21 mouse cellular contexts compared by ENCODE assay signal in genomic region chr10:99676557-99677098, GRCm38 (mm10).
DNase-seq lines count a peak whose midpoint lies in the region; ATAC-seq and TF ChIP-seq lines count a peak whose summit lies in the region.
"Had no signal": no experiment of that assay in that cellular context is flagged by ENCODE, and none has a peak within 500 bp of the region (broad histone marks: within the 10 kb centered on the region; RNA-seq: fewer than 3 reads in every experiment).

No protein-coding gene starts in this region.

- H3K4me3 ChIP-seq in gastrocnemius, adult 2 months = no peak overlapping the region
- no peak overlapping the region for H3K4me3 ChIP-seq in heart, embryonic 10.5 days
- H3K4me3 ChIP-seq in heart, embryonic 16.5 days (ENCODE audit: low read length) = no peak overlapping the region
- H3K4me3 ChIP-seq in hindbrain, embryonic 16.5 days (ENCODE audit: low read length) = no peak overlapping the region
- H3K4me3 ChIP-seq: embryonic facial prominence, embryonic 15.5 days; erythroblast, embryonic 14.5 days; forebrain, embryonic 10.5 days; hindbrain, embryonic 10.5 days; kidney, embryonic 15.5 days had no signal

- no peaks in the 10 kb centered on the region for H3K27me3 ChIP-seq in heart, embryonic 10.5 days (ENCODE audit: insufficient read depth, poor library complexity, severe bottlenecking)
- H3K27me3 ChIP-seq in heart, embryonic 16.5 days (ENCODE audit: control insufficient read depth, insufficient read depth, low read length) = no peaks in the 10 kb centered on the region
- no peaks in the 10 kb centered on the region for H3K27me3 ChIP-seq in hindbrain, embryonic 16.5 days (replicated peaks; ENCODE audit: control insufficient read depth, insufficient read depth, low read length)
- H3K27me3 ChIP-seq: embryonic facial prominence, embryonic 15.5 days; kidney, embryonic 15.5 days had no signal

- H3K9me3 ChIP-seq in heart, embryonic 10.5 days = no peaks in the 10 kb centered on the region
- no peaks in the 10 kb centered on the region for H3K9me3 ChIP-seq in heart, embryonic 16.5 days (replicated peaks; ENCODE audit: control insufficient read depth, low read length)
- no peaks in the 10 kb centered on the region for H3K9me3 ChIP-seq in hindbrain, embryonic 16.5 days (ENCODE audit: control insufficient read depth, low read length)
- H3K9me3 ChIP-seq: embryonic facial prominence, embryonic 15.5 days; forebrain, embryonic 10.5 days; hindbrain, embryonic 10.5 days; kidney, embryonic 15.5 days had no signal

- ATAC-seq in heart, embryonic 16.5 days (replicated peaks; ENCODE audit: extremely low read depth, insufficient read depth, low FRiP score) = peak; percentile 45; the same call in 1 of the 2 replicates
- ATAC-seq in hindbrain, embryonic 16.5 days = no peak
- ATAC-seq: forebrain, embryonic 14.5 days; intestine, embryonic 16.5 days had no signal

- TF ChIP-seq CTCF in gastrocnemius, adult 2 months (IDR thresholded peaks at IDR 0.05) = no peak

- intact Hi-C loops in gastrocnemius, adult 2 months (cut with DNase I) = no loop called here

- no peaks in the 10 kb centered on the region for H3K36me3 ChIP-seq in heart, embryonic 10.5 days
- H3K36me3 ChIP-seq in heart, embryonic 16.5 days (ENCODE audit: control insufficient read depth, insufficient read depth) = no peaks in the 10 kb centered on the region
- no peaks in the 10 kb centered on the region for H3K36me3 ChIP-seq in hindbrain, embryonic 16.5 days (ENCODE audit: control insufficient read depth, insufficient read depth, low read length)
- H3K36me3 ChIP-seq: embryonic facial prominence, embryonic 15.5 days; forebrain, embryonic 10.5 days; hindbrain, embryonic 10.5 days; kidney, embryonic 15.5 days had no signal

- H3K9ac ChIP-seq in heart, embryonic 16.5 days (ENCODE audit: low read length) = no peak overlapping the region
- H3K9ac ChIP-seq in hindbrain, embryonic 16.5 days (ENCODE audit: low read depth, low read length) = no peak overlapping the region
- H3K9ac ChIP-seq: embryonic facial prominence, embryonic 15.5 days; hindbrain, embryonic 14.5 days; kidney, embryonic 15.5 days had no signal

- H3K4me2 ChIP-seq in heart, embryonic 16.5 days (ENCODE audit: low read depth, low read length) = no peak overlapping the region
- no peak overlapping the region for H3K4me2 ChIP-seq in hindbrain, embryonic 16.5 days (ENCODE audit: low read length)
- H3K4me2 ChIP-seq: embryonic facial prominence, embryonic 15.5 days; hindbrain, embryonic 14.5 days; kidney, embryonic 15.5 days had no signal

- no peak for DNase-seq in gastrocnemius, adult 2 months
- DNase-seq in gastrocnemius, adult 8-10 months (ENCODE audit: low spot score in 2 of 2) = no peak
- DNase-seq in heart, adult 8-10 months (ENCODE audit: low spot score) = peak; percentile 66
- no peak for DNase-seq in heart, embryonic 10.5 days (ENCODE audit: low spot score)
- no peak for DNase-seq in cerebellum, postnatal 10 days
- DNase-seq: adrenal gland, postnatal 10 days; cerebellum, adult 2 months; cerebellum, postnatal 14 days; embryo, embryonic 11 days; gastrocnemius, postnatal 10 days; kidney, adult 2 months had no signal

- WGBS in heart, embryonic 10.5 days = 45% methylated on average over 3 of the region's 3 CpGs
- 36% methylated on average over 3 of the region's 3 CpGs for WGBS in heart, embryonic 16.5 days
- WGBS in hindbrain, embryonic 16.5 days = 78% methylated on average over 3 of the region's 3 CpGs

- peak overlapping the region; percentile 20; the same call in 1 of the 2 replicates for H3K27ac ChIP-seq in gastrocnemius, adult 2 months
- no peak overlapping the region for H3K27ac ChIP-seq in heart, embryonic 10.5 days
- H3K27ac ChIP-seq in heart, embryonic 16.5 days (ENCODE audit: low read length) = no peak overlapping the region
- H3K27ac ChIP-seq in hindbrain, embryonic 16.5 days (ENCODE audit: low read depth, low read length) = no peak overlapping the region
- H3K27ac ChIP-seq: embryonic facial prominence, embryonic 15.5 days; forebrain, embryonic 10.5 days; hindbrain, embryonic 10.5 days; hindbrain, embryonic 14.5 days; kidney, embryonic 15.5 days had no signal

- no peaks in the 10 kb centered on the region for H3K4me1 ChIP-seq in heart, embryonic 10.5 days
- no peaks in the 10 kb centered on the region for H3K4me1 ChIP-seq in heart, embryonic 16.5 days (ENCODE audit: control insufficient read depth, insufficient read depth, low read length)
- no peaks in the 10 kb centered on the region for H3K4me1 ChIP-seq in hindbrain, embryonic 16.5 days (ENCODE audit: control insufficient read depth, insufficient read depth, low read depth, low read length)
- H3K4me1 ChIP-seq: embryonic facial prominence, embryonic 15.5 days; kidney, embryonic 15.5 days had no signal
